Mouse (Mus musculus) layer of hippocampus, adult 18-20 months (tissue): ENCODE measurements around the gene Rapsn. TPM values are rescaled to one million over a fixed set of nuclear protein-coding genes. Genes with fewer than 3 reads are reported as not detected.
A peak's percentile ranks its signal among the peaks of the same experiment; 100 is the strongest.

Experiments
- DNase-seq, 2 experiments: peaks; one replicate each; pipeline ENCODE4 v3.0.0; 2022; ENCODE audit warnings: low spot score in 2 of 2
- total RNA-seq, 2 experiments: library from RNA; stranded (reverse); gene quantifications; 2 replicates each; pipeline ENCODE4 v1.2.3; 2021

The Rapsn gene
- total RNA-seq, 2 experiments from 2014 or later = 0.23 to 0.57 TPM

DNA sequence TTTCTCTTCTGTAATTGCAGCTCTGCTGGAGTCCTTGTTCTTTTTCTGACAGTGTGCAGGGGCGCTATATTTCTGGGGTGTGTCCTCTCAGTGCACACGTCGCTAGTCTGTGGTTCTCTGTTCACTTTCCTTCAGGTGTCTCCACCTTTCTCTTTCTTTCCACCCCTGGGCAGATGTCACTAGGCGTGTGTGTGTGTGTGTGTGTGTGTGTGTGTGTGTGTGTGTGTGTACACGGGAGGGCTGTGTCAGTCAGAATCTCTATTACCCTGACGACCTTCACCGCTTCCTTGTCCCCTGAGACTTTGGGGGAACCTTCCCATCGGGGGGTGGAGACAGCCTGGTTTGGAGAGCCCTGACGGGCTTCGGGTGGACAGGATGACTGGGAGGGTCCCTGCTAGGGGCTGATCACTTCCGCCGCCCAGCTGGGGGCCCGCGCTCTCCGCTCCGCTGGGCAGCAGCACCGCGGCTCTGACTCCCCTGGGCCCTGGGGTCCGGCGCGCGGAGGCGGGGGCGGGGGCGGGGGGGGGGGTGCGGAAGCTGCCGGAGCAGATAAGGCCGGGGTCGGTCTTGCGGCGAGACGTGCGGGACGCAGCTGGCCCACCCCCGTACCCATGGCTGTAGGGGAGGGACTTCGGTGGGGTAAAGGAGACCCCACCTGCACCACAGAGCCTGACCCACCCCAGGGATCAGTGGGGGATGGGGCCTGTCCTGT, 43.0 kb downstream of the Rapsn start:
- no peak for DNase-seq

DNA sequence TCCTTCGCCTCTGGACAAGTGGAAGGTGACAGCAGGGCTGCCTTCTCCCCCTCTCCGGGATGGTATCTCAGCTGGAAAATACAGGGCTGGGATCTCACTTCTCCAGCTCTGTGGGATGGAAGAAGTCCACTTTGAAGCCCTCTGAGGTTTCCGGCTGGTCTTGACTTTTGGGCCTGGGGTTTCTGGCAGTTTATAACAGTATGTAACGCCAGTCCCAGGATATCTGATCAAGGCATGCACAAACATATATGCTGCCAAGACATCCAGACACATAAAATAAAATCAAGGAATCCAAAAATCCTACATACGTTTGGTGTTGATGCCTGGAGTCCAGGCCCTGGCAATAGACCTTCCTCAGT, 43.6 kb downstream of the Rapsn start:
- DNase-seq = no peak

DNA sequence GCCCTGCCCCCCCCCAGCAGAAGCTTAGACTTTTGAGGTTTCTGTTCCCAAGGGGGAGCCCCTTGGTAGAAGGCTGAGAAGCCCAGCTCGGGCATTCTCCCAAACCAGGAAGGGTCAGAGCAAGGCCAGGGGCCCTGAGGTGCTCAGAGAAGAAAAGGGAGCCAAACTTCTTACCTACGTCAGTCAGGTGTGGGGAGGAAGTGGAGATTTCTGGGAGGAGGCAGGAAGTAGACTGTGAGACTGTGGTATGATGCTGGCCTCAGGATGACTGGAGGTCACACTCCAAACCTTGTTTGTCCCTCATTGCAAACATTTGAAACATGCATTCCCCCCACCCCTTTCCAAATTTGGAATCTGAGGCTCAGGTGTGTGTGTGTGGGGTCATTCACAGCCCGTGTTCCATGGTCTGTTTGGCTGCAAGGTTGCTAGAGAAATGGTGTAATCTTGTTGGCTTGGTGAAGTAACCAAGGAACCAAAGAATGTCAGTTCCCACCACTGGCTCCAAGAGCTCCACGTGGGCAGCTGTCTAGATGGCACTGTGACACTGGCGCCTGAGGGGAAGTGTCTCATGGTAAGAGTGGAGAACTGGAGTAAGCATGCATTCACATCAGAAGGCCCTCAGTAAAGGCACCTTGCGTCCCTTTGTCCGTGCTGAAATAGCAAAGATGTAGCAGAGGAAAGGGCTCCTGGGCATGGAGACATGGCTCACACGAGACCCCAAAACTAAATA, 45.5 kb downstream of the Rapsn start:
- no peak for DNase-seq

DNA sequence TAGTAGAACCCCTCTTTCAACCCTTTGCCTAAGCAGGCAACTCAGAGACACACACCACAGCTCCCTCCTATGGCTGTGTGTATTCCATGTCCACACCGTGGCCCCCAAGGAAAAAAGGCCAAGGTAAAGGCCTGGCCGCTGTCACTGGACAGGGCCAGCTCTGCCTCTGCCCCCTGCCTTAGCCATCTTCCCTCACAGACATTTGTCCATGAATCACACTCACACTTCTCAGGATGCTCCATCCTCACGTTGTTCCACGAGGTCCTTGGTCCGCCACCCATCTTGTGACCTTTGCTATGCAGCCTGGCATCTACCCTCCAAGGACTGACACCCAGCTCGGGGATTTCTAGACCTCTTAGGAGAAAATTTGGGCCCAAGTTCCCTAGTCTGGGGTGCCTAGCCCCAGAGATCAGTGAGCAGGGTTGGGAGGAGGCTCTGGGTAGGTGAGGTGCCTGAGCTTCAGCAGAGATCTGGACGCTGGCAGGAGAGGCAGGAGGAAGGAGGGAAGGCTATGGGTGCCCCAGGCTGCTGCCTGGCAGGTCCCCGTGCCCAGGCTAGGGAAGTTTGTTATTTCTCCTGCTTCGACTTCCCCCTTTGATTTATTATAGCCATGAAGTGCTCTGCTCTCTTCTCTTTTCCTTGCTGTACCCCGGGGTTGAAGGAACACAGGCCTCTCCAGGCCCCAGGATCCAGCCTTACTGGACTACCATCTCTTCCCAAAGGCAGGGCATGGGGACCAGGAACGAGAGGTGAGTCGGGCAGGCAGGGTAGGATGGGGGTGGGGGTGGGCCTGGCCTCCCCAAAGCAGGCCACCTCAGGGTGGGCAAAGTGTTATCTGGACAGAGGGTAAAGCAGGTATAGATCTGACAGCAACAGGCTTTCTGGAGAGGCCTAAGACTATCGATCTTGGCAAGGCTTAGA, 46.6 kb downstream of the Rapsn start, which contains the start of gene Spi1:
Gene Spi1, plus strand, starts transcription at position 616 of the 921 bp plus-strand sequence.
- no peak for DNase-seq

DNA sequence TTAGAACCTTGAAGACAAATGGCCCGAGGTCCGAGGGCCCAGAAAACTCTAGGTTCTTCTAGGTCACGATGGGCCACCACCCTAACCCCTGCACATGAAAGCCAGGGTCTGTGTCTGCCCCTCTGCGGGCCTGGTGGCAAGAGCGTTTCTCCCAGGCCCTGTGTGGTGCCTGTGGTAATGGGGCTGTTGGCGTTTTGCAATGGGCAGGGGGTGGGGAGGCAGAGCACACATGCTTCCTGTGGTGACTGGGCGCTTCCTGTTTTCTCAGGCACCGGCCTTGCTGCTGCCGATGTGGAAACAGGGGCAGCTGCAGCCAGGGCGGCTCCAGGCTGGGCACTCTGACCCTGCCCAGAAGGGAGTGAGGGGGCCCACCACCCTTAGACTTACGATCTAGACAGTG, 47.4 kb downstream of the Rapsn start:
- no peak for DNase-seq

DNA sequence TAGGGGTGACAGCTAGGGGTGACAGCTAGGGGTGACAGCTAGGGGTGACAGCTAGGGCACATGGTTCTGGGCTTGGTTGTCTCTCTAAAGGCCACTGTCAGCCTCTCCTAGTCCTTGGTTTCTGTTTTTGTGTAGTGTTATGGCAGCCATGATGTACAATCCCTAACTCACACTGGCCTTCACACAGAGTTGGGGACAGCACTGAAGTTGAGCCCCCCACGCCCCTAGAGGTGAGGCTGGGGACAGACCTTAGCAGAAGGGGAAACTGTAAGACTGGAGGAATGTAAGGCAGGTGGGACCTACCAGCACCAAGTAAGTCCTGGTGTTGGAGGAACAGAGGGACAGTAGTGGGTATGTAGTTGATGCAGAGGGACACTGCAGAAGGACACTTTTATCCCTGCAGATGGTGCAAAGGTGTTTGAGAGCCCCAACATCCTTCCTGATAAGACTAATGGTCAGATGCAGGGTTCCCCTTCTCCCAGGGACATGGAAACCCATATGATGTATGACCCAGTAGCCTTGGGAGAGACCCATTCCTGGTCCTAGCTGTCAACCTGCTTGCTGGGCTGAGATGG, 48.0 kb downstream of the Rapsn start:
- no peak for DNase-seq

DNA sequence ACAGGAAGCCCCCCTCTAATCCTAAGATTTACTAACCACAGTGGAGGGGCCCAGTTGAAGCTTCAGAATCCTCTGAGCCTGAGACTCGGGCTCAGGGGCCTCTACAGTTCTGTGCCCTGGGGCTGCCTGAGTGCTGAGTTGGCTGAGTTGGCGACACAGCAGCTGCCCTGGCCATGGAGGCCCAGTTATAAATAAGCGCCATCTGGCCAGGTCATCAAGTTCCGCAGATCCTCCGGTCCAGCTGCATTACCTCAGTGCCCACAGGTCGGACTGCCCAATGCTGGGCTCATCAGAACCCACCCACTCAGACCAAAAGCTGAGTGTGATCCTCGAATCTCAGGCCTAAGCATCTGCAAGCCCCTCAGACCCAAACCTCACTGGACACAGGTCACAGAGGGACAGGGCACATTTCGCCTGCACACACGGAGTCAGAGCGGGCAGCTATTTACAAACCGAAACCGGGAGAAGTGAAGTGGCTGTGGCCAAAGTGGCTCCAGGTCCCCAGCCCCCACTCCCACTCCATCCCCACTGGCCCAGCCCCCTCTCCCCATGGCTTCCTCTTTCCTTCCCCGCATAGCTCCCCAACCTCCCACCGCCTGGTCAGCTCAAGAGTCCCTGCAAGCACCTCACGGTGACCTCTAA, 48.9 kb downstream of the Rapsn start:
- no peak for DNase-seq

DNA sequence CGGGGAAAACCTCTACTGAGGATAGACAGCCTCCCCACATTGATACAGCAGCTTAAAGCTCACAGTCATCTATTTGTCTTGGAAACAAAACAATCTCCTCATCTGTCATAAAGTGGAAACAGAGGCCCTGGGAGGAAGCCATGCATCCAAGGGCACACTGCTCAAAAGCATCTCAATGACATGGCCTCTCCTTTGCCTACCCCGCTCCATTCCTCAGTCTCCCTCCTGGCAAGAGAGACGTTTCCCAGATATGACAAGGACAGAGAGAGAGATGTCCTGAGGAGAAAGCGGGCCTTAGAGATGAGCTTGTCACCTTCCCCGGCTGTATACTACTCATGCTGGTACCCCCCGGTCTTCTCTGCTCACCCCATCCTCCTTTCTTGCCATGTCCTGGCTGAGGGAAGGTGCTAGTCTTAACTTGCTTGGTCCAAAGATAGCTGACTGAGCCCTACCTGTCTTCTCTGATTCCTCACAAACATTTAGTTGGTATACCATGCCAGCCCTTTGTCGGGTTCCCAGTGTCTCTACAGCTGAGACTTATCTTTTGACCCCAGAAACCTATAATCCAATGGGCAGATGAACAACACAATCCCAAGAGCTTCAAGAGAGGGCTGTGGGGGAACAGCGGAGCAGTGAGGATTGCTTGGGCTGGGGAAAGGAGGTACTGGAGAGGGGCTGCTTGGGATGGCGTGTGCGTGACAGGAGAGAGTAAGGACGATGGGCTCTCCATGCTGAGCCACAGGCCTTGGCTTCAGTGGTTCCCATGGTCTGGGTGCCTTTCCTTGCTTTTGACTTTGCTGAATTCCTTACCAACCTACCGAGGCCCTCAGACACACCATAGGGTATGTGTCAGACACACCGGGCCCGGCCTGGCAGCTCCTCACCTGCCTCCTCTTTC, 50.3 kb downstream of the Rapsn start:
- no peak for DNase-seq

DNA sequence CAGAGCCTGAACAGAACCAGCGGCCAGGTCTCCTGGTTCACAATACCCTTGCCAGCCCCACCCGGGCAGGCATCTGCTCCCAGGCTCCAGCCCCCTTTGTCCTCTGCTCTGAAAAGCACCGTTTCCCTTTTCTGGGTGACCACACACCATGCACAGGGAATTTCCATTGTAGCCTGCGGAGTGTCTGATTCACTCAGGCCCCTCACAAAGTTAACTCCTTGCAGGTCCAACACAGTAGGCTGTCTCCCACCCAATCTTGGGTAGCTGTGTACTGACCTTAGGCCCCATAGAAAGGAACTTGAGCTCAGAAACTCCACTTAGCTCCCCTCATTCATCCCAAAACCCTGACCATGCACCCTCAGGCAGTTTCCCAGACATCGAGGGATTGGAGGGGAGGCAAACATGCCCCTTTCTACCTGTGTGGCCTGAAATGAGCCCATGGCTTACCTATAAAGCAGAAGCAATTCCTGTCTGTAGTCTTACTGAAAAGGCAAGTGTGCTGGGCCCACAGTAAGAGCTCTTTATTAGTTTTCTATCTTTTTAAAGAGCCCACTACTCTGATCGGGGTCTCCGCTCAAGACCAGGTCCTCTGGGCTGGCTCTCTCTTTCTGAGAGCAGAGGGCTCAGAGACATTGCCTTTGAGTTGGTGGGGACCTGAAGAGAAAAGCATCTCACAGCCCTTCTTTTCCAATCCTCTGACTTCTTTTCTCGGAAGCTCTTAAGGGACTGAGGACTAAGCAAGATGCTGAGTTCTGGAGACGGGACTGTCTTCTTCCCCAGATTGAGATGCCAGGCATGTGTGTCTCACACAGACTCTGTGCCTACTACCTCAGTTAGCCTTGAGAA, 51.2 kb downstream of the Rapsn start:
- DNase-seq = no peak

DNA sequence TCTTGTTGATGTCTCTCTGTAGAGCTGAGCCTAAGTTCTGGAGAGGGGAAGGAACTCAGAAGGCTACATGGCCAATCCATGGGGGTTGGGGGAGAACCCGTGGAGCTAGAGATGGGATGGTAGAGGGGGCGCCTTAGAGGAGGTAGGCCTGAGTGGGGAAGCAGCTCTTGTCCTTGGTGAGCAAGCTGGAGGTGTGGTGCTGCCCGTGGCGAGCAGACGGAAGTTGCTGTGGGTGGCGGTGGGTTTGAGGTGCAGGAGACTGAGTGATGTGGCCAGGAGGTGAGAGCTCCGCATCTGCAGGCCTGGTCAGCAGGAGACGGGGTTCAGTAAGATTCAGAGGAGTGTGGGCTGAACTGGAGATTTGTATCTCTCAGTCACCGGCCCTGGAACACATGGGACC, 52.0 kb downstream of the Rapsn start:
- DNase-seq = no peak

DNA sequence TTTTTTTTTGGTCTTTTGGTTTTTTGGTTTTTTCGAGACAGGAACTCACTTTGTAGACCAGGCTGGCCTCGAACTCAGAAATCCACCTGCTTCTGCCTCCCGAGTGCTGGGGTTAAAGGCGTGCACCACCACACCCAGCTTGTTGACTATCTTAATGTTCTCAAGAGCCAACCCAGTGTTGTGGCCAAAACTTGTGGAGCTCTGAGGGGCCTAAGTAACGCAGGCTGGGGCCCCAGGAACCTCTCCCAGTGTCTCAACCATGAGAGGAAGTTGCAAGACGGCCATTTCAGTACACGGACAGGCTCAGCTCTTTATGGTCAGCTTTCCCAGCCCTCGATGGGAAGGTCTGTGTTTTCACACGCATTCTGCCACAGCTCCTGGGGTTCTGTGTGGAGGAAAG, 53.6 kb downstream of the Rapsn start:
- DNase-seq = no peak

DNA sequence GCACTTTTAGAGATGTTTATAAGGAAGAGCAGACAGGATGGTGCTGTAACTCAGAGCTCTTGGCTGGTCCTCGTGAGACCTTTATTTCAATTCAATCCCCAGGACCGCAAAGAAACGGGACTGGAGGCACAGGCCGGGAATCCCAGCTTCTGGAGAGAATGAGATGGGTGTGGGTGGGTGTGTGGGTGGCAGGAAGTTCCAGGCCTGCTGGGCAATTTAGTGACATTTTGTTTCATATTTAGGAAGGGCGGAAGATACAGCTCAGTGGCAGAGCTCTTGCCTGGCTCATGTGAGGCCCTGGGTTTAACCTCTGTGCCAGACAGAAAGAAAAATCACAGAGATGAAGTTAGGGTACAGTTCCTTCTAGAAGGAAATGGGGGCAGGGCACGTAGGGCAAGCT, 54.8 kb downstream of the Rapsn start:
- peak in 1 of 2 experiments; percentile 26 for DNase-seq

DNA sequence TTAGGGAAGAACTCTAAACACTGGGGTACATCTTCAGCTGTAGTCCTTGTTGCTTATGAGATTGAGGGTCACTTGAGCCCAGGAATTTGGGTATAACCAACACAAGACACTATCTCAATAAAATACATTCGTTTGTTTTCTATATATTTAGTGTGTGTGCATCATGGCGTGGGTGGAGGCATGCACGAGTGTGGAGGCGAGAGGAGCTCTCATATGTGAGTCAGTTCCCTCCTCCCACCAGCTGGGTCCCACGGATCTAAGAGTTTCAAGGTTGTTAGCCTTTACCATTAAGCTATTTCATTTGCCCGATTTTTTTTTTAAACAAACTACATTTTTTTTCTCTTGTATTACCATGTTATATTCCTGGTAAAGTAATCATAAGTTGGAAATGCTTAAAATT, 55.4 kb downstream of the Rapsn start:
- DNase-seq = no peak

Other genes with a start within 250 kb of the Rapsn start
- 100 to 1,000 TPM; 102 to 110 TPM for gene Mtch2, start 188.5 kb upstream of the Rapsn start, total RNA-seq
- gene C1qtnf4, start 149.8 kb upstream of the Rapsn start, total RNA-seq = 100 to 1,000 TPM; 198 to 208 TPM
- gene Kbtbd4, start 130.9 kb upstream of the Rapsn start, total RNA-seq = 10 to 100 TPM; 37.1 to 37.9 TPM
- gene Ndufs3, start 130.8 kb upstream of the Rapsn start, total RNA-seq = 100 to 1,000 TPM; 225 to 240 TPM
- 100 to 1,000 TPM; 136 to 140 TPM for gene Celf1, start 95.2 kb upstream of the Rapsn start, total RNA-seq
- 100 to 1,000 TPM; 199 to 219 TPM for gene Psmc3, start 18.4 kb downstream of the Rapsn start, total RNA-seq
- gene Slc39a13, start 34.8 kb downstream of the Rapsn start, total RNA-seq = 10 to 100 TPM; 26.2 to 32.7 TPM
- gene Spi1, start 46.8 kb downstream of the Rapsn start, total RNA-seq = 1 to 10 TPM; 2.8 to 4.0 TPM
- gene Mybpc3, start 82.5 kb downstream of the Rapsn start, total RNA-seq = under 1 TPM; 0.12 to 0.18 TPM
- gene Madd, start 148.2 kb downstream of the Rapsn start, total RNA-seq = 100 to 1,000 TPM; 226 to 229 TPM
- 1 to 10 TPM; 3.9 to 4.3 TPM for gene Nr1h3, start 167.2 kb downstream of the Rapsn start, total RNA-seq
- 10 to 100 TPM; 52.5 to 53.5 TPM for gene Acp2, start 167.3 kb downstream of the Rapsn start, total RNA-seq
- gene Ddb2, start 201.4 kb downstream of the Rapsn start, total RNA-seq = 10 to 100 TPM in 1 of 2 experiments, 1 to 10 TPM in 1; 9.5 to 11.2 TPM
- gene Pacsin3, start 220.3 kb downstream of the Rapsn start, total RNA-seq = 10 to 100 TPM; 26.8 to 31.6 TPM
- 10 to 100 TPM; 68.2 to 68.8 TPM for gene Arfgap2, start 229.4 kb downstream of the Rapsn start, total RNA-seq